Mouse (Mus musculus) midbrain, postnatal 0 days (tissue): Measurements from ENCODE around the gene Asb4. TPM values are rescaled to one million over a fixed set of nuclear protein-coding genes. Genes with fewer than 3 reads are reported as not detected.
A peak's percentile ranks its signal among the peaks of the same experiment; 100 is the strongest.

Source experiments
- ATAC-seq: fragments of 200-750 bp; cut with Nextera tagmentation; 2 replicates; pipeline ENCODE4 v1.8.0; 2017; ENCODE audit warnings: moderate number of reproducible peaks, mild to moderate bottlenecking, moderate TSS enrichment, moderate library complexity; ENCODE audit not compliant: low FRiP score
- DNase-seq: peaks from one replicate; pipeline ENCODE4 v3.0.0-alpha.2; 2015; ENCODE audit warnings: low spot score
- H3K27ac ChIP-seq: fragments of 300-500 bp; sonication (generic); 2 replicates; pipeline ENCODE4 v1.5.1; 2014; ENCODE audit warnings: low read depth, mild to moderate bottlenecking, low read length, mixed read lengths
- H3K27me3 ChIP-seq: fragments of 300-500 bp; sonication (generic); 2 replicates; pipeline ENCODE4 v1.6.1; 2014; ENCODE audit warnings: low read length, control low read depth, mixed read lengths; ENCODE audit not compliant: insufficient read depth
- H3K36me3 ChIP-seq: fragments of 300-500 bp; sonication (generic); 2 replicates; pipeline ENCODE4 v1.6.1; 2014; ENCODE audit warnings: low read length, control low read depth, mixed read lengths; ENCODE audit not compliant: insufficient read depth
- H3K4me1 ChIP-seq: fragments of 300-500 bp; sonication (generic); 2 replicates; pipeline ENCODE4 v1.6.1; 2014; ENCODE audit warnings: mild to moderate bottlenecking, control low read depth, antibody characterized with exemption, low read length, mixed read lengths; ENCODE audit not compliant: insufficient read depth
- H3K4me2 ChIP-seq: fragments of 300-500 bp; sonication (generic); 2 replicates; pipeline ENCODE4 v1.6.1; 2014; ENCODE audit warnings: low read depth, mild to moderate bottlenecking, low read length, mixed read lengths; ENCODE audit not compliant: poor library complexity, severe bottlenecking
- H3K4me3 ChIP-seq: fragments of 300-500 bp; sonication (generic); 2 replicates; pipeline ENCODE4 v1.5.1; 2014; ENCODE audit warnings: low read depth, mild to moderate bottlenecking, low read length, moderate library complexity
- H3K9ac ChIP-seq: fragments of 300-500 bp; sonication (generic); replicated peaks from 2 replicates; pipeline ENCODE4 v1.6.1; 2014; ENCODE audit warnings: mild to moderate bottlenecking, low read length, moderate library complexity, mixed read lengths; ENCODE audit not compliant: poor library complexity, severe bottlenecking
- H3K9me3 ChIP-seq: fragments of 300-500 bp; sonication (generic); 2 replicates; pipeline ENCODE4 v1.6.1; 2016; ENCODE audit warnings: low read length, control low read depth
- CTCF ChIP-seq: IDR thresholded peaks from 2 replicates; pipeline ENCODE4 v1.5.1; 2016; ENCODE audit warnings: antibody characterized with exemption, mild to moderate bottlenecking
- WGBS: fragments of 180-500 bp; shearing (Covaris S2); extraction: QIAGEN DNeasy Blood & Tissue Kit; methylation state at CpG from one replicate; pipeline ENCODE4 v1.1.7; 2014; 5-methylcytosine and 5-hydroxymethylcytosine counted together
- polyA plus RNA-seq: library from polyadenylated mRNA; unstranded; fragments of >200 nt; fragmentation: Nextera tagmentation; extraction: Ambion mirVana; gene quantifications from 2 replicates; pipeline ENCODE4 v1.2.1, GENCODE M21; 2015
- total RNA-seq: library from RNA; depleted of rRNA; stranded (reverse); fragments of >200 nt; gene quantifications from 2 replicates; pipeline ENCODE4 v1.2.3, GENCODE M21; 2014

The Asb4 gene
- total and polyA plus RNA-seq, 2 experiments from 2014 or later, result 9.7 to 23.0 TPM

- WGBS, result 20% methylated on average over 13 of the region's 13 CpGs
- Histone ChIP-seq H3K4me3 (no peak overlapping the region), H3K36me3 (no peaks in the 10 kb centered on the region), H3K27me3 (no peaks in the 10 kb centered on the region), H3K9ac (no peak overlapping the region), H3K27ac (no peak overlapping the region), H3K4me2 (no peak overlapping the region), H3K4me1 (peaks cover 3% of the 10 kb centered on the region; the same call in 1 of the 2 replicates), H3K9me3 (no peaks in the 10 kb centered on the region)
- ATAC-seq, result no peak
- DNase-seq, result peak; percentile 47
- no peak for TF ChIP-seq CTCF
These were observed 60.1 kb downstream of the Asb4 start for GRCm38 (mm10) chr6:5443104-5443863.

GRCm38 (mm10) chr6:5444331-5444898, 61.2 kb downstream of the Asb4 start:
- ATAC-seq (no peak), DNase-seq (no peak)
- TF ChIP-seq CTCF, result no peak
- peaks cover 3% of the 10 kb centered on the region; the same call in 1 of the 2 replicates for H3K4me1 ChIP-seq
- 95% methylated on average over 5 of the region's 5 CpGs for WGBS
- H3K9ac ChIP-seq, result no peak overlapping the region
- H3K27ac ChIP-seq, result no peak overlapping the region
- no peaks in the 10 kb centered on the region for H3K27me3 ChIP-seq
- no peak overlapping the region for H3K4me2 ChIP-seq
- no peaks in the 10 kb centered on the region for H3K9me3 ChIP-seq
- no peak overlapping the region for H3K4me3 ChIP-seq
- no peaks in the 10 kb centered on the region for H3K36me3 ChIP-seq

- Histone ChIP-seq H3K9me3 (no peaks in the 10 kb centered on the region), H3K27me3 (no peaks in the 10 kb centered on the region), H3K36me3 (no peaks in the 10 kb centered on the region), H3K4me3 (no peak overlapping the region), H3K4me1 (peaks cover 3% of the 10 kb centered on the region; the same call in 1 of the 2 replicates), H3K4me2 (no peak overlapping the region), H3K9ac (no peak overlapping the region), H3K27ac (no peak overlapping the region)
- 74% methylated on average over 4 of the region's 4 CpGs for WGBS
- ATAC-seq (no peak), DNase-seq (no peak)
- no peak for TF ChIP-seq CTCF
These were observed 63.8 kb downstream of the Asb4 start for GRCm38 (mm10) chr6:5447013-5447412.

- 19% methylated on average over 6 of the region's 6 CpGs for WGBS
These were observed 64.4 kb downstream of the Asb4 start for GRCm38 (mm10) chr6:5447546-5447945.

GRCm38 (mm10) chr6:5448396-5448795, 65.2 kb downstream of the Asb4 start:
- Histone ChIP-seq H3K36me3 (no peaks in the 10 kb centered on the region), H3K9ac (no peak overlapping the region), H3K27me3 (no peaks in the 10 kb centered on the region), H3K4me1 (no peaks in the 10 kb centered on the region), H3K9me3 (no peaks in the 10 kb centered on the region), H3K27ac (no peak overlapping the region), H3K4me3 (no peak overlapping the region), H3K4me2 (no peak overlapping the region)
- DNase-seq, result no peak
- no peak for TF ChIP-seq CTCF
- ATAC-seq, result no peak
- 58% methylated on average over 4 of the region's 4 CpGs for whole genome bisulfite sequencing

More at GRCm38 (mm10) chr6:5447546-5447945, 64.4 kb downstream of the Asb4 start:
- peak; percentile 55 for DNase-seq
- Histone ChIP-seq H3K36me3 (no peaks in the 10 kb centered on the region), H3K4me3 (no peak overlapping the region), H3K4me1 (peaks cover 3% of the 10 kb centered on the region; the same call in 1 of the 2 replicates), H3K27me3 (no peaks in the 10 kb centered on the region), H3K9me3 (no peaks in the 10 kb centered on the region), H3K9ac (no peak overlapping the region), H3K4me2 (no peak overlapping the region), H3K27ac (peak overlapping the region; percentile 2; the same call in 1 of the 2 replicates)
- TF ChIP-seq CTCF, result no peak
- 0 out of 2 replicates have a peak, but pooled peaks have one; percentile 20 for ATAC-seq

- no peak for ATAC-seq
- Histone ChIP-seq H3K27me3 (no peaks in the 10 kb centered on the region), H3K4me3 (no peak overlapping the region)
These were observed 66.7 kb downstream of the Asb4 start for GRCm38 (mm10) chr6:5449878-5450277.

More at GRCm38 (mm10) chr6:5449878-5450277, 66.7 kb downstream of the Asb4 start:
- Histone ChIP-seq H3K27ac (no peak overlapping the region), H3K4me1 (no peaks in the 10 kb centered on the region), H3K36me3 (no peaks in the 10 kb centered on the region), H3K9ac (no peak overlapping the region), H3K9me3 (no peaks in the 10 kb centered on the region), H3K4me2 (no peak overlapping the region)
- no peak for DNase-seq
- no peak for TF ChIP-seq CTCF
- WGBS, result 97% methylated on average over 5 of the region's 5 CpGs
